Mouse (Mus musculus) heart, adult 2 months (tissue): ENCODE data around the gene Bivm. TPM values are rescaled to one million over a fixed set of nuclear protein-coding genes. Genes with fewer than 3 reads are reported as not detected.

Experiments
- DNase-seq, 2 experiments: peaks; one replicate each; pipeline ENCODE4 v3.0.0; 2021
- H3K27ac ChIP-seq: fragments of 200-600 bp; 2 replicates; pipeline ENCODE4 v1.8.1; 2022
- H3K27me3 ChIP-seq: fragments of 200-500 bp; 2 replicates; pipeline ENCODE4 v1.6.1; 2012; ENCODE audit warnings: mild to moderate bottlenecking, low read length, inconsistent platforms, mixed read lengths; ENCODE audit not compliant: control insufficient read depth, insufficient read depth
- H3K36me3 ChIP-seq: fragments of 200-500 bp; 2 replicates; pipeline ENCODE4 v1.6.1; 2012; ENCODE audit warnings: low read length, inconsistent platforms; ENCODE audit not compliant: control insufficient read depth, insufficient read depth
- H3K4me1 ChIP-seq: fragments of 200-500 bp; 2 replicates; pipeline ENCODE4 v1.6.1; 2011; ENCODE audit warnings: low read length; ENCODE audit not compliant: control insufficient read depth, insufficient read depth
- H3K4me3 ChIP-seq: fragments of 200-600 bp; 2 replicates; pipeline ENCODE4 v1.8.1; 2022
- H3K79me2 ChIP-seq: fragments of 200-500 bp; replicated peaks from 2 replicates; pipeline ENCODE4 v1.6.1; 2012; ENCODE audit warnings: mild to moderate bottlenecking, inconsistent platforms, low read length, moderate library complexity, mixed read lengths; ENCODE audit not compliant: control insufficient read depth, insufficient read depth
- H3K9ac ChIP-seq: fragments of 200-500 bp; 2 replicates; pipeline ENCODE4 v1.6.1; 2012; ENCODE audit warnings: low read depth, mild to moderate bottlenecking, control low read depth, inconsistent platforms, low read length, mixed read lengths
- CTCF ChIP-seq: fragments of 200-600 bp; IDR thresholded peaks from 2 replicates; pipeline ENCODE4 v1.8.1; 2022; ENCODE audit warnings: antibody characterized with exemption, mild to moderate bottlenecking, moderate library complexity
- EP300 ChIP-seq: fragments of 200-500 bp; IDR thresholded peaks from 2 replicates; pipeline ENCODE4 v1.6.1; 2011; ENCODE audit warnings: low read depth, low read length, control low read depth; ENCODE audit not compliant: insufficient read depth
- POLR2A ChIP-seq: fragments of 200-500 bp; IDR thresholded peaks from 2 replicates; pipeline ENCODE4 v1.6.1; 2011; ENCODE audit warnings: mild to moderate bottlenecking, low read depth, low read length, control low read depth; ENCODE audit not compliant: insufficient read depth
- intact Hi-C: fragments of 180-260 bp; cut with DNase I; formaldehyde crosslinking; loops from one replicate; pipeline ENCODE4 v1.15.1; 2025
- polyA plus RNA-seq: library from polyadenylated mRNA; depleted of rRNA; stranded (reverse); fragments of >200 nt; gene quantifications from 2 replicates; pipeline ENCODE4 v1.2.3, GENCODE M21; 2012; rRNA removed
- total RNA-seq, 2 experiments: library from RNA; stranded (reverse); gene quantifications; 2 replicates each; pipeline ENCODE4 v1.2.3; 2021

Gene Bivm
- total and polyA plus RNA-seq, 3 experiments, result 4.6 to 12.4 (median 11.5) TPM

GRCm38 (mm10) chr1:44186396-44186795 lies 67.6 kb downstream of the Bivm start:
- Histone ChIP-seq H3K36me3 (no peaks in the 10 kb centered on the region), H3K9ac (no peak overlapping the region), H3K4me3 (no peak overlapping the region), H3K27ac (no peak overlapping the region), H3K27me3 (no peaks in the 10 kb centered on the region), H3K4me1 (no peaks in the 10 kb centered on the region), H3K79me2 (no peaks in the 10 kb centered on the region)
- TF ChIP-seq POLR2A, result no peak
- TF ChIP-seq CTCF, result no peak
- TF ChIP-seq EP300, result no peak
- intact Hi-C loops, result no loop called here
- no peak for DNase-seq

Other genes starting within 250 kb of the Bivm start
- gene Tpp2, start 185.3 kb upstream of the Bivm start, total RNA-seq, result 10 to 100 TPM; 36.3 to 43.5 TPM
- 7.5 and 17.5 TPM in 2 replicates for gene Tpp2, start 185.3 kb upstream of the Bivm start, polyA plus RNA-seq
- gene Mettl21c, start 98.9 kb upstream of the Bivm start, total RNA-seq, result not detected
- not detected in 2 replicates for gene Mettl21c, start 98.9 kb upstream of the Bivm start, polyA plus RNA-seq
- not detected for gene Gm8251, start 57.0 kb upstream of the Bivm start, total RNA-seq
- not detected in 2 replicates for gene Gm8251, start 57.0 kb upstream of the Bivm start, polyA plus RNA-seq
- gene Tex30, start 16.5 kb upstream of the Bivm start, total RNA-seq, result 1 to 10 TPM; 7.6 TPM
- 4.2 and 7.1 TPM in 2 replicates for gene Tex30, start 16.5 kb upstream of the Bivm start, polyA plus RNA-seq
- gene Kdelc1, start 149 bp upstream of the Bivm start, total RNA-seq, result 10 to 100 TPM; 18.1 to 20.3 TPM
- gene Kdelc1, start 149 bp upstream of the Bivm start, polyA plus RNA-seq, result 14.9 and 20.7 TPM in 2 replicates
- gene Ercc5, start 28.8 kb downstream of the Bivm start, total RNA-seq, result 10 to 100 TPM; 16.9 to 17.0 TPM
- gene Ercc5, start 28.8 kb downstream of the Bivm start, polyA plus RNA-seq, result 4.1 and 7.3 TPM in 2 replicates
- gene Mettl21e, start 100.0 kb downstream of the Bivm start, total RNA-seq, result under 1 TPM in 1 of 2 experiments, not detected in 1; 0.11 TPM
- 0.06 TPM in 1 of 2 replicates, not detected in the other for gene Mettl21e, start 100.0 kb downstream of the Bivm start, polyA plus RNA-seq